Mouse (Mus musculus) testis, adult 2 months (tissue): ENCODE results near the gene Tlr5.

ENCODE experiments used
- CTCF ChIP-seq: fragments of 200-500 bp; IDR thresholded peaks from 2 replicates; pipeline ENCODE4 v1.5.1; 2012; ENCODE audit warnings: low read depth, mild to moderate bottlenecking, inconsistent platforms, low read length, moderate library complexity; ENCODE audit not compliant: control insufficient read depth, insufficient read depth, insufficient replicate concordance
- POLR2A ChIP-seq: fragments of 200-500 bp; IDR thresholded peaks from 2 replicates; pipeline ENCODE4 v1.6.1; 2012; ENCODE audit warnings: low read depth, mild to moderate bottlenecking, inconsistent platforms, low read length, moderate library complexity; ENCODE audit not compliant: control insufficient read depth

- no peak for TF ChIP-seq CTCF
- TF ChIP-seq POLR2A = no peak
These were observed 1.4 kb upstream of the Tlr5 start for GRCm38 (mm10) chr1:182953165-182953564.
